Mouse (Mus musculus): ENCODE data around the gene Cdyl. TPM values are rescaled to one million over a fixed set of nuclear protein-coding genes. Genes with fewer than 3 reads are reported as not detected.

The Cdyl gene
- polyA plus RNA-seq, 1 experiment, result 41.1 TPM

DNA sequence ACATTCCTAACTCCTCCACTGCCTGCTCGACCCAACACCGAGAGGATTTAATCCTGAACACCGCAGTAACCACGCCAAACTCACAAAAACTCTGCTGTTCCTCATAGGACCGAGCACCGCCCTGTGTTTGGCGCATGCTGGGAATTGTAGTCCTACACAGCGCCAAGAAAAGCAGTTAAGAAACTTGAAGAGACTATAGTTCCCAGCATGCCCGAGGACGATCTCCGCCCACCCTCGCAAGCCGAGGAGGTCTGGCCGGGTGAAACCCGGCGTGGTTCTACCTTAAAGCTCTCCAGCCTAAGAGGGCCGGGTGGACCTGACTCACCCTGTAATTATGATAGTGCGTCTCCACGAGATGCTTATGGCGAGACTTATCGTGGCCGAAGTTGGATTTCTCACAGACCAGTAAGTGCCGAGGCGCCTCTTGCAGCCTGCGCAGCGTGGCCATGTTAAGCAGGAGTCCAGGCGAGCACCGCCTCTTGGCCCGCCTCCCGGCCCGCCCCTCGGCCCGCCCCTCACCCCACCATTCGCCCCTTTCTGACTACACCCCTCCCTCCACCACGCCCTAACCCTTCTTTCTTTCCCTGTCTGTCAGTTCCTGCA is 246.3 kb downstream of the Cdyl start, which contains the start of gene Rpp40:
Rpp40 (minus strand) TSS at position 481 of the 603 bp plus-strand sequence.
- H3K9ac ChIP-seq (ENCODE audit: low read depth, poor library complexity, severe bottlenecking), result peak within 1 kb of the TSS; percentile 46
- H3K27ac ChIP-seq (ENCODE audit: insufficient read depth, low read length), result no peak within 1 kb of the TSS
- H3K4me3 ChIP-seq (ENCODE audit: low read depth, low read length), result peak within 1 kb of the TSS; percentile 82
- no peaks in the 10 kb centered on the region for H3K27me3 ChIP-seq (ENCODE audit: control insufficient read depth, insufficient read depth, low read length, poor library complexity, severe bottlenecking)
- H3K9me3 ChIP-seq (replicated peaks; ENCODE audit: control insufficient read depth, insufficient read depth, low read length, poor library complexity, severe bottlenecking), result no peaks in the 10 kb centered on the region
- no peaks in the 10 kb centered on the region for H3K4me1 ChIP-seq (ENCODE audit: control insufficient read depth, insufficient read depth, low read length)
- H3K36me3 ChIP-seq (ENCODE audit: control insufficient read depth, insufficient read depth, low read length, poor library complexity, severe bottlenecking), result 0 out of 2 replicates have a peak, but pooled peaks cover 4% of the 10 kb centered on the region
- TF ChIP-seq CTCF (IDR thresholded peaks at IDR 0.05; ENCODE audit: low read depth, low read length) (no peak), EP300 (IDR thresholded peaks at IDR 0.05; ENCODE audit: insufficient read depth, low read depth, low read length) (no peak), POLR2A (IDR thresholded peaks at IDR 0.05; ENCODE audit: insufficient read depth, low read length) (peak; percentile 32)

DNA sequence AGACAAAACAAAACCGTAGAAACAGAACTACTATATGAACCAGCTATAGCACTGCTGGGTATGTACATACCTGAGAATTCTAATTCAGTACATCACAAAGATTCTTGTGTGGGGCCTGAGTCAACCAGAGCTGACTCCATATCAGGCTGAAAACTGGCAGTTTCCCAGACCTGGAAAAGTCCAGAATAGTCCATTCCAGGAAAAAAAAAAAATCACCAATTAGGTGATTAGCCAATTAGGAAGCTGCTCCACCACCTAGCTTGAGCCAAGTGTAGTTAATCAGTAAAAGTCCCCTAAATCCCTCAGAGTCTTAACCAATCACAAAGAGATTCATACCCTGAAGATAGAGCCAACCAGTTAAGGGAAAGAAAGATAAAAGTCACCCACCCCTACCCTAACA is 251.8 kb downstream of the Cdyl start:
- no peaks in the 10 kb centered on the region for H3K9me3 ChIP-seq (replicated peaks; ENCODE audit: control insufficient read depth, insufficient read depth, low read length, poor library complexity, severe bottlenecking)
- H3K4me3 ChIP-seq (ENCODE audit: low read depth, low read length), result no peak overlapping the region
- TF ChIP-seq EP300 (IDR thresholded peaks at IDR 0.05; ENCODE audit: insufficient read depth, low read depth, low read length), result no peak
- TF ChIP-seq POLR2A (IDR thresholded peaks at IDR 0.05; ENCODE audit: insufficient read depth, low read length), result no peak
- no peak for TF ChIP-seq CTCF (IDR thresholded peaks at IDR 0.05; ENCODE audit: low read depth, low read length)
- no peaks in the 10 kb centered on the region for H3K36me3 ChIP-seq (ENCODE audit: control insufficient read depth, insufficient read depth, low read length, poor library complexity, severe bottlenecking)
- H3K27ac ChIP-seq (ENCODE audit: insufficient read depth, low read length), result no peak overlapping the region
- H3K4me1 ChIP-seq (ENCODE audit: control insufficient read depth, insufficient read depth, low read length), result no peaks in the 10 kb centered on the region
- no peaks in the 10 kb centered on the region for H3K27me3 ChIP-seq (ENCODE audit: control insufficient read depth, insufficient read depth, low read length, poor library complexity, severe bottlenecking)
- H3K9ac ChIP-seq (ENCODE audit: low read depth, poor library complexity, severe bottlenecking), result no peak overlapping the region

Other genes with a start within 250 kb of the Cdyl start
- gene Rpp40, start 246.5 kb downstream of the Cdyl start, polyA plus RNA-seq (2011; ENCODE audit: insufficient read depth, insufficient read length, low read depth, missing spikeins), result 38.5 and 40.5 TPM in 2 replicates

Data from ES-Bruce4 (cell line).